Mouse (Mus musculus) heart, postnatal 0 days (tissue): ENCODE measurements at regions not wholly inside any gene's neighbourhood (a gene's known extent, or its start where the extent isn't known, plus 50 kb on each side); places are given as distances from the start of the nearest gene placed in this dataset.

Experiments
- ATAC-seq: fragments of 200-750 bp; cut with Nextera tagmentation; 2 replicates; pipeline ENCODE4 v1.8.0; 2017; ENCODE audit warnings: low read depth, moderate number of reproducible peaks, moderate library complexity; ENCODE audit not compliant: insufficient read depth
- DNase-seq: peaks from one replicate; pipeline ENCODE4 v3.0.0-alpha.2; 2016; ENCODE audit warnings: low spot score
- H3K27ac ChIP-seq: fragments of 300-500 bp; sonication (generic); 2 replicates; pipeline ENCODE4 v1.5.1; 2014; ENCODE audit warnings: low read depth, mild to moderate bottlenecking
- H3K27me3 ChIP-seq: fragments of 300-500 bp; sonication (generic); 2 replicates; pipeline ENCODE4 v1.6.1; 2014; ENCODE audit warnings: low read length, mixed read lengths; ENCODE audit not compliant: control insufficient read depth, insufficient read depth
- H3K36me3 ChIP-seq: fragments of 300-500 bp; sonication (generic); replicated peaks from 2 replicates; pipeline ENCODE4 v1.6.1; 2014; ENCODE audit warnings: low read length, mixed read lengths; ENCODE audit not compliant: control insufficient read depth, insufficient read depth
- H3K4me1 ChIP-seq: fragments of 300-500 bp; sonication (generic); 2 replicates; pipeline ENCODE4 v1.6.1; 2014; ENCODE audit warnings: antibody characterized with exemption; ENCODE audit not compliant: control insufficient read depth, insufficient read depth
- H3K4me2 ChIP-seq: fragments of 300-500 bp; sonication (generic); 2 replicates; pipeline ENCODE4 v1.6.1; 2014; ENCODE audit warnings: low read depth, mild to moderate bottlenecking, low read length, moderate library complexity
- H3K4me3 ChIP-seq: fragments of 300-500 bp; sonication (generic); 2 replicates; pipeline ENCODE4 v1.5.1; 2014; ENCODE audit warnings: low read depth, low read length
- H3K9ac ChIP-seq: fragments of 300-500 bp; sonication (generic); replicated peaks from 2 replicates; pipeline ENCODE4 v1.6.1; 2014; ENCODE audit warnings: low read depth, low read length, mixed read lengths
- H3K9me3 ChIP-seq: fragments of 300-500 bp; sonication (generic); replicated peaks from 2 replicates; pipeline ENCODE4 v1.6.1; 2016; ENCODE audit warnings: low read length; ENCODE audit not compliant: control insufficient read depth
- CTCF ChIP-seq: IDR thresholded peaks from 2 replicates; pipeline ENCODE4 v1.5.1; 2016; ENCODE audit warnings: antibody characterized with exemption, control low read depth, low read depth
- EP300 ChIP-seq: IDR thresholded peaks from 2 replicates; pipeline ENCODE4 v1.6.1; 2016; ENCODE audit warnings: antibody characterized with exemption, low read depth
- WGBS: fragments of 180-500 bp; shearing (Covaris S2); extraction: QIAGEN DNeasy Blood & Tissue Kit; methylation state at CpG from one replicate; pipeline ENCODE4 v1.1.7; 2014; 5-methylcytosine and 5-hydroxymethylcytosine counted together

- 89% methylated on average over 4 of the region's 4 CpGs for WGBS
- Histone ChIP-seq H3K36me3 (no peaks in the 10 kb centered on the region), H3K4me3 (no peak overlapping the region), H3K9ac (no peak overlapping the region), H3K9me3 (no peaks in the 10 kb centered on the region), H3K27me3 (no peaks in the 10 kb centered on the region), H3K4me1 (0 out of 2 replicates have a peak, but pooled peaks cover 4% of the 10 kb centered on the region), H3K27ac (no peak overlapping the region), H3K4me2 (no peak overlapping the region)
- TF ChIP-seq EP300 (no peak), CTCF (no peak)
- ATAC-seq (no peak), DNase-seq (no peak)
Observed at GRCm38 (mm10) chr2:48409876-48410275, 404.0 kb upstream of the Acvr2a start.

DNA sequence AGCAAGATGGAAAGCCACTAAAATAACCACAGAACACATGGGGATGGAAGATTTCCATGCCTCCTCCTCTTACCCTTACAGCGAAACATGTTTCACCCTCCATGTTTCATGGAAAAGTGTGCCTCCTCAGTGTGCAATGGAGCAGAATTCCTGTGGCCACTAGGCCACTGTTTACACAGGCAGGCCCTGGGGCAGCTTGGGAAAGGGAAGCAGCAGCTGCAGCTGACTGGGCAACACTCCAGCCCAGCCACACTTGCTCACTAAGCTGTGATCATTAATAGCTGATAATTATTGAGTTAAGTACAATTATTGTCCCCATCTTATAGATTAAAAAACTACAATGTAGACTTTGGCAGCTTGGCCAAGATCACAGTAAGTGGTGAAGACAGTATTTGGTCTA lies 402.5 kb upstream of the Acvr2a start:
- Histone ChIP-seq H3K4me1 (peaks cover 4% of the 10 kb centered on the region; the same call in 1 of the 2 replicates), H3K36me3 (no peaks in the 10 kb centered on the region), H3K4me2 (no peak overlapping the region), H3K27me3 (no peaks in the 10 kb centered on the region), H3K4me3 (no peak overlapping the region), H3K9ac (no peak overlapping the region), H3K9me3 (no peaks in the 10 kb centered on the region), H3K27ac (no peak overlapping the region)
- DNase-seq (no peak), ATAC-seq (no peak)
- TF ChIP-seq CTCF = no peak
- no peak for TF ChIP-seq EP300
- 88% methylated on average over 1 of the region's 1 CpGs for WGBS

- H3K27me3 ChIP-seq = no peaks in the 10 kb centered on the region
- no peak overlapping the region for H3K4me2 ChIP-seq
- ATAC-seq (no peak), DNase-seq (no peak)
- peaks cover 4% of the 10 kb centered on the region; the same call in 1 of the 2 replicates for H3K4me1 ChIP-seq
- TF ChIP-seq CTCF (no peak), EP300 (no peak)
- H3K4me3 ChIP-seq = no peak overlapping the region
- no peak overlapping the region for H3K9ac ChIP-seq
- H3K27ac ChIP-seq = no peak overlapping the region
- no peaks in the 10 kb centered on the region for H3K36me3 ChIP-seq
- no peaks in the 10 kb centered on the region for H3K9me3 ChIP-seq
- 75% methylated on average over 4 of the region's 4 CpGs for WGBS
Observed at GRCm38 (mm10) chr2:48412683-48413440, 401.0 kb upstream of the Acvr2a start.

DNA sequence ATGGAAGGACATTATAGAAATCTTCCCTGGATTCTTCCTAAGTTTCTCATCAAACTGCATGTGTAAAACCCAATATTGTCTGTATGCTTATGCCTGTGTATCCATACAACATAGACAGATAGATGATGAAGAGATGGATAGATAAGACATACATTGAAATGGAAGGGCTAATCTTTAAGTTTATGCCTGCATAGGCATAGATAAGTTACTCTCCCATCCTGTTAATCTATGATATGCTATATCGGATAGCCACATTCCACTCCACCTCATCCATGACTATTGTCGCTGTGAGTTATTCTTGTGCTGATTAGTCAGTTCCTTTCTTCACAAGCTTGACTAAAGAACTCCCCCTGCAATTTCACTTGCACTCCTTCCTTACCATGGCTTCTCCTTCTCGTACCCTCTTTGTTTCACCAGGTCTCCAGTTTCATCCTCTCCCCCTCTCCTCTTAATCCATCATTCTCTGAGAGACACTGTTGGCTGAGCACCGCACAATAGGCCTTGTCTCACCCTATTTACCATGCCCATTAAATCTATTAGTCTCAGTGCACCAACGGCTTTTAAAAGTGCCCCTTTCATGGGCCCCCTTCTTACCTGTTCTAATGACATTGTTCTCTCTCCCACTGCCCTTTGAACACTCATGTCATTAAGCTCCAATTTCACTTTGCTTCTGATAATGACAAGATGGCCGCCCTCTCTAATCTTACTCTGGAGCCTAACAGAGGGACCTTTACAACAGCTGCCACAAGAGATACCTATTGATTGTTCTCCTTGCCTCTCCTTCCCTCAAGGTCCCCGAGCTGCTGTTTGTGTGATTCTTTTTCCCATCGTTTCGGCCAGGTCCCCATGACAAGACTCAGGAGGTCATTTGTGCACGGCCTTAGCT lies 399.1 kb upstream of the Acvr2a start:
- Histone ChIP-seq H3K27me3 (no peaks in the 10 kb centered on the region), H3K27ac (no peak overlapping the region), H3K4me2 (no peak overlapping the region), H3K4me1 (no peaks in the 10 kb centered on the region; the same call in 1 of the 2 replicates), H3K9me3 (no peaks in the 10 kb centered on the region), H3K36me3 (no peaks in the 10 kb centered on the region), H3K9ac (no peak overlapping the region), H3K4me3 (no peak overlapping the region)
- WGBS = 80% methylated on average over 10 of the region's 10 CpGs
- no peak for TF ChIP-seq CTCF
- no peak for DNase-seq
- ATAC-seq = no peak

GRCm38 (mm10) chr2:48416207-48416750 lies 397.6 kb upstream of the Acvr2a start:
- WGBS = 90% methylated on average over 3 of the region's 3 CpGs
- Histone ChIP-seq H3K4me3 (no peak overlapping the region), H3K27me3 (no peaks in the 10 kb centered on the region), H3K9ac (no peak overlapping the region), H3K4me1 (no peaks in the 10 kb centered on the region; the same call in 1 of the 2 replicates), H3K27ac (no peak overlapping the region), H3K9me3 (no peaks in the 10 kb centered on the region), H3K36me3 (no peaks in the 10 kb centered on the region), H3K4me2 (no peak overlapping the region)
- no peak for ATAC-seq
- no peak for DNase-seq
- no peak for TF ChIP-seq CTCF
- no peak for TF ChIP-seq EP300
